Mouse (Mus musculus) activated CD4-positive, CD25-positive, alpha-beta regulatory T cell, adult 4 months (primary cell): ENCODE results near the gene Rmdn3. TPM values are rescaled to one million over a fixed set of nuclear protein-coding genes. Genes with fewer than 3 reads are reported as not detected.

ENCODE experiments used
- polyA plus RNA-seq, 2 experiments: library from polyadenylated mRNA; unstranded; fragments of 100-300 nt; shearing (Covaris generic); gene quantifications; one replicate each; pipeline ENCODE4 v1.2.1; 2017

Rmdn3 gene
- polyA plus RNA-seq, 2 experiments from 2014 or later = 10.5 to 15.3 TPM

Other genes with a start within 250 kb of the Rmdn3 start
- 1 to 10 TPM; 1.3 to 1.5 TPM for gene Chst14, start 230.5 kb downstream of the Rmdn3 start, polyA plus RNA-seq
- gene Ccdc32, start 127.6 kb downstream of the Rmdn3 start, polyA plus RNA-seq = 10 to 100 TPM; 20.5 to 21.3 TPM
- gene Rpusd2, start 122.2 kb downstream of the Rmdn3 start, polyA plus RNA-seq = 1 to 10 TPM; 2.3 to 2.4 TPM
- gene Knl1, start 109.9 kb downstream of the Rmdn3 start, polyA plus RNA-seq = 10 to 100 TPM; 17.4 to 18.1 TPM
- 10 to 100 TPM in 1 of 2 experiments, 1 to 10 TPM in 1; 9.9 to 12.3 TPM for gene Rad51, start 44.2 kb downstream of the Rmdn3 start, polyA plus RNA-seq
- not detected for gene Gchfr, start 10.7 kb upstream of the Rmdn3 start, polyA plus RNA-seq
- under 1 TPM; 0.29 to 0.70 TPM for gene Gm14137, start 17.5 kb upstream of the Rmdn3 start, polyA plus RNA-seq
- 10 to 100 TPM; 31.4 to 44.0 TPM for gene Zfyve19, start 51.6 kb upstream of the Rmdn3 start, polyA plus RNA-seq
- gene Dnajc17, start 51.8 kb upstream of the Rmdn3 start, polyA plus RNA-seq = 10 to 100 TPM; 21.8 to 29.0 TPM
- gene Ppp1r14d, start 72.9 kb upstream of the Rmdn3 start, polyA plus RNA-seq = not detected
- not detected for gene Spint1, start 80.3 kb upstream of the Rmdn3 start, polyA plus RNA-seq
- not detected for gene Rhov, start 114.2 kb upstream of the Rmdn3 start, polyA plus RNA-seq
- gene Vps18, start 131.7 kb upstream of the Rmdn3 start, polyA plus RNA-seq = 1 to 10 TPM; 4.7 to 7.1 TPM
- gene Dll4, start 168.8 kb upstream of the Rmdn3 start, polyA plus RNA-seq = not detected
- not detected for gene Chac1, start 194.2 kb upstream of the Rmdn3 start, polyA plus RNA-seq